Mouse (Mus musculus) right cerebral cortex, adult 2 months (tissue): Measurements from ENCODE around the gene Kif3c.
"Not testable (repeated sequence)": the region's sequence is repeated elsewhere in the genome, so short reads cannot be mapped to it uniquely, and the experiment has no call there.

Source experiments
- DNase-seq, 2 experiments: peaks; one replicate each; pipeline ENCODE4 v3.0.0; 2021 to 2022; ENCODE audit warnings: low spot score in 2 of 2

The Kif3c gene

DNA sequence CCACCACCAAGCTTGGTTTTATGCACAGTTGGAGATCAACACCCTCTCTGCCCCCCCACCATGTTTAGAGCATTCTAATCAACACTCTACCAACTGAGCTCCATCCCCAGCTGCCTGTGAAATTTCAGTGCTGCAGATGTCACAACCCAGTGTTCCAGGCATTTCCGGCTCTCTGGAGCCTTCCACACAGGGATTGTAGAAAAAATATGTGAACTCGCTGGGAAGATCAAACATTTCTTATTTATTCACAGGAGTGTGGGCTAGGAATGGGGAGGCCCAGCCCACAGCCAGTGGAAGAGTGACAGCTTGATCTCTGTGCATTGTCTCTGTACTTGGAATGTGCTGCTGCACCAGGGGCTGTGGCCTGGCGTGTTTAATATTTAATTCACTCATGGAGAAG is 3.8 kb downstream of the Kif3c start:
- peak in 1 of 2 experiments; percentile 43 for DNase-seq

DNA sequence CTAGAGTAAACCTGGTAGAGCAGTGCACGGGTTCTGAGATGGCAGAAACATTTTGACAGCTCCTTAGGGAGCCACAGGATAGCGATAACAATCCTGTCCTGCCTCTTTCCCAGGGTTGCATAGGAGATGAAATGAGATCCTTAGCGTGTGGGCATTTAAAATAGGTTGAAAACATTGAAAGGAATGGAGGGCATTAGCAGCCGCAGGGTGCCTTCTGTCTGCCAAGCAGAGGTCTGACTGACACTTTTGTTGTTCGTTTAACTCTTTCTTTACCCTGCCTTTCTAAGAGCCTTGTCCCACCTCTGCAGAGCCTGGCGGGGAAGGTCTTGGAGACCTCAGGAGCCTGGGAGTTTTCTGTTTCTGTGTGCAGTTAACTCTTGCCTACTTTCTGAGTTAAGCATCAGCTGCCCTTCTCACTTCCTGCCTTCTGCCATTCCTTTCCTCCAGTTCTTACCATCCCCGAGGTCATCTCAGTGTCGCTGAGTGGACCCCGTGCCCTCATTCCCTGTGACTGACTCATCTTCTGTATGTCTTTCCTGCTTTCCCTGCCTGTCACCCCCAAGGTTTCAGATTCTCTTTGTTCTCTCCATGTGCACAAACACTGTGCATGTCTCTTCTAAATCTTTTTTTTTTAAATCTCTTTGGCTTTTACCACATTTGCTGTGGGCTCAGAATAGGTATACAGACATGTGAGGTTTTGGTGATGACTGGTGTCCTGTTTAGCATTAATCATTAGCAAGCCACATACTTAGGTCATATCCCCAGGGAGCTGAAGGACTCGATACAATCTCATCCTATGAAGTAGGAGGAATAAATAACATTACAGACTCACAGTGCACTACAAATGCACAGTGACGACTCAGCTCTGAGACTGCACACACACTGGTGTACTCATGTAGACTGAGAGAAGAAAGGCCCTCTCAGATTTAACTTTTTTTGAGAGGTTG is 6.3 kb downstream of the Kif3c start:
- no peak for DNase-seq

DNA sequence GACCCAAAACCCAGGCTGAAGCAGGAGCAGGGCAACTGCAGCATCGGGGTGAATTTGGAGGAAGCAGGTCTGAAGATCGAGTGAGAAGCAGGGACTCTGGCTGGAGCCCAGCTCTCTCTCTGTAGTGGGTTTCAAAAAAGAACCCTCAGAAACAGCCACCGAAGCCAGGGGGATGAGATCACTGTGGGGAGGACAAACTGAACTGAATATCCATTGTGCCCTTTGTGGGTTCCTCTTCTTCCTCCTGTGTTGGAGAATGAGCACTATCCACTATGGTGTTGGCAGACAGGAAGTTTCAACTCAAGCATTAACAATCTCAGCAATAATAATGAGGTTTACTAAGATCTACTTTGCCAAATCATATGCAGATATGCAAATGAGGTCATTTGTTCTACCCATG is 7.1 kb downstream of the Kif3c start:
- DNase-seq = no peak

DNA sequence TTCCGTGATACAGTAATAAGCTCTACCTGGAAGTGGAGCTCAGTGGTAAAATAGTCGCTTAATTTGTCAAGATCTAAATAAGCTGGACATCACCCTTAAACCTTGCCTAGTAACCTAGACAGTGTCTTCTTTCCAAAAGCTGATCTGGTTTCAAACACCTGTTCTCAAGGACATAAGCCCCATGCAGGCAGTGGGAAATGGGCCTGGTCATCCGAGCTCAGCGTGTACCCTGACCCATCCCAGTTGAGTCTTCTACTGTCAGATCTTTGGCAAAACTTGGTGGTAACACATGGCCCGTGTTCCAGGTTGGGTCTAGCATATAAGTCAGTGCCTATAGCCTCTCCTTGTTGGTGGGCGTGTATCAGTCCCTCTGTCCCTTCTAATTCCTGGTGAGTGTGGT is 8.6 kb downstream of the Kif3c start:
- DNase-seq = no peak

DNA sequence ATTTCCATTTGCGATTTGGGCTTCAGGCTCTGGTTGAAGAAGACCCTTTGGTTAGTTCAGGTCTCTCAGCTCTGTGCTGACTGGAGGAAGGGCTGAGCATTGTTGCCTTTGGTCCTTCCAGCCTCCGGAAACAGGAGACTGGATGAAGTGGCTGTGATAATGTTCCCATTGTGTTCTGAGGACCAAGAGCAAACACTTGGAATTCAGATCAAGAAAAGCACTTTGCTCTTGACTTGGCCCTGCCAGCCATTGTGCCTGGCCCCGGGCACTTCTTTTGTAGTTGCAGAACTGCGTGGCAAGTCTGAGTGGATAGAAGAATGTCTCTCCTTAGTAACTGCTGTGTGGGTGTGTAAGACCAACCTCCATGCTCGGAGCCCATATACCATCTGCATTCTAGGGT is 9.6 kb downstream of the Kif3c start:
- DNase-seq = no peak

DNA sequence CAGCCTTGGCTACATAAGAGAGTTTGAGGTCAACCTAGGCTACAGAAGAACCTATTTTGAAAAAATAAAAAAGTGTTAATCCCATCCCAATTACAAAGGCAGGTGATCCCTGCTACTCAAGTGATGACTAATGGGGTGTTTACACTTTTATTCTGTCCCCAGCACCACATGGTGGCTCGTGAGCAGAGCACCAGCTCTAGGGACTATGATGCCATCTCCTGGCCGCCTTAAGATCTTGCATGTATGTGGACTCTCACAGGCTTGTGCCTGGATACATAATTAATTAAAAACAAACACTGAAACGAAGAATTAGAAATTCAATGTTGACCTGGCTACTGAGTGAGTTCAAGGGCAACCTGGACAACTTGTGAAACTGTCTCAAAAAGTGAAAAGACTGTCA is 12.3 kb downstream of the Kif3c start:
- no peak for DNase-seq

DNA sequence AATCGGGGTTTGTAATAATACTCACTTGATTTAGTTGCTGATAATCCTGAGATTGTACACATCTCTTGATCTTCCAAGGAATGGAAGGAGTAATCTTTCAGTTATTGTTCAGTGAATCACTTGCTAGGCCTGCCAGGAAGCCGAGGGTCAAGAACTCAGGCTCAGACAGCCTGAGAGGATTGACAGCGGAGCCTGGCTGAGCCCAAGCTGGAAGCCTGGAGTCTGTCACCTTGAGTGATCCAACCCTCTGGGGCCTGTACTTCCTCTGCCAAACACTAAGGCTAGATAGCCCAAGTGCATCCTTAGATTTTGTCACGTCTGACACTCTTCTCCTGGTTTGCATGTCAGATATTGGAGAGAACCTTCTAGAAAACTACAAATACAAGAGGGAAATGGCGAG is 12.8 kb downstream of the Kif3c start:
- no peak for DNase-seq

DNA sequence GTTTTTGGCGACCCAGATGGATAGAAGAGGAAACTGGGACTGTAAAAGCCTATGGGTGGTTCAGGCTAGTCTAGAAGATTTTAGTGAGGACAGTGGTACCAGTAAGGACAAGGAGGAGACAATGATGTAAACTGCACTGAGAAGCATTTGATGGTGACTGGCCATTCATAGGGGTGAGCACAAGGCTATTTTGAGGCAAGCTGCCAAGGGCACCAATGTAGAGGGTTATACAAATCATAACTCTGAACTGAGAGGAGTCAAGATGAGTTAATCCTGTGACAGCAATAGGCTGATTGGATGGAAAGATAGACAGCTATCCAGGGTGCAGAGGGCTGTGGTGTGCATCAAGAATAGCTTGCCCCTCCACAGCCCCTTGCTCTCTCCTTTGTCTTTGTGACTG is 19.9 kb downstream of the Kif3c start:
- no peak for DNase-seq

DNA sequence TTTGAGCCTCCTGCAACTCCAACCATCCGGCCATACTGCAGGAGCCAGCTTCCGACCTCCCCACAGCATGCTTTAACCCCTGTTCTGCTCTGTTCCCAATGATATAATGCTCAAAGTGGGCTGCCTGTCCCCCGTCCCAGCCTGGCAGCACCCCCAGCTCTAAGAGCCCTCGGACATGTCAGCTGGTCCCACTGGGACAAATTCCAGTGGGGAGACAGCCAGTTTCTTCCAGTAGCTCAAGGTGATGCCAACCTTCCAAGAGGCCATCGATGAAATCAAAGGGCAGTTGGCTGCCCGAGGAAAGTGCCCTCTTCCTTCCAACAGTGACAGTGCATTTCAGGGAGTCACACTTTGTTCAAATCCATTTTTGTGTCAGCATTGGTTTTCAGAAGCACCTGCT is 20.3 kb downstream of the Kif3c start:
- no peak for DNase-seq

DNA sequence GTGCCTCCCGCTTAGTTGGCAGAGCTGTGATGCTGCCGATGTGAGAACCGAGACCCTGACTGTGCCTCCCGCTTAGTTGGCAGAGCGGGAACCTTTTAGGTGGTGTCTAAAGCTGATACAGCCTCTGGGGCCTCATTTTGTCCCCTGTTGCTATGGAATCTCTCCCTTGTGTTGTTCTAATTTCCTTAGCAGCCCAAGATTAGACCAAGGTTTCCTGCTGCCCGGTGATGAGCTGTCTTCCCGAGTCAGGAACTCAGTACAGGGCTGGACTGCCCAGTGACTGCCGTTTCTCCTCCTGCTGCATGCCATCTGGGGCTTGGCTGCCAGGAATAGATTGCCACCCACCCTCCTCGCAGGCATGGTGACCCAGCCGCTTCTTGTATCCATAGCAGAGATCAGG is 21.0 kb downstream of the Kif3c start:
- DNase-seq = peak in 1 of 2 experiments; percentile 48

DNA sequence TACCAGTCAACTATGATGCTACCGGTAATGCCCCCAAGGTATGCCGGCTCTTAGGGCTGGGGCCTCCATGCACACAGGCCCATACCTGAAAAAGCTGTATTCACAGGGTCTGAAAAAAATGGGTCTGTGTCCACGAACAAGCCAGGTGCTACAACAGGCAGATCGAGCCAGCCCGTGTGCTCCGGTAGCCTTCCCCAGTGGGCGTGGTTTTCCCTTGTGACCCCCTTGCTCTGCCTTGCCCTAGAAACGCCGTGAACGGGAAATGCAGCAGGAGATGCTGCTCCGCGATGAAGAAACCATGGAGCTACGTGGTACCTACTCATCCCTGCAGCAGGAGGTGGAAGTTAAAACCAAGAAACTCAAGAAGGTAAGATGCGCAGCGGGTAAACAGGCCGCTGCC is 23.0 kb downstream of the Kif3c start:
- DNase-seq = no peak

DNA sequence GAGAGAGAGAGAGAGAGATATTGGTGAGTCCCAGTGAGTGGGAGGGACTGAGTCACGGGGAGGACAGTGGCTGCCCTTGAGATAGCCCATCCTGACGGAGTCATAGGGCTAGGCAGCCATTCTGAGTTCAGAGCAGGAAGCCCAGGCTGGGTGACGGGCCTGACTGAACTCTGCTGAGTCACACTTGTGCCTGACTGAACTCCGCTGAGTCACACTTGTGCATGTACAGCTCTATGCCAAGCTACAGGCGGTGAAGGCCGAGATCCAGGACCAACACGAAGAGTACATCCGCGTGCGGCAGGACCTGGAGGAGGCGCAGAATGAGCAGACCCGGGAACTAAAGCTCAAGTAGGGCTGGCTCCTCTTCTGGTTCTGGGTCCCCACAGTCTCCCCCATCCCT is 24.5 kb downstream of the Kif3c start:
- peak; percentile 42 to 52 for DNase-seq

DNA sequence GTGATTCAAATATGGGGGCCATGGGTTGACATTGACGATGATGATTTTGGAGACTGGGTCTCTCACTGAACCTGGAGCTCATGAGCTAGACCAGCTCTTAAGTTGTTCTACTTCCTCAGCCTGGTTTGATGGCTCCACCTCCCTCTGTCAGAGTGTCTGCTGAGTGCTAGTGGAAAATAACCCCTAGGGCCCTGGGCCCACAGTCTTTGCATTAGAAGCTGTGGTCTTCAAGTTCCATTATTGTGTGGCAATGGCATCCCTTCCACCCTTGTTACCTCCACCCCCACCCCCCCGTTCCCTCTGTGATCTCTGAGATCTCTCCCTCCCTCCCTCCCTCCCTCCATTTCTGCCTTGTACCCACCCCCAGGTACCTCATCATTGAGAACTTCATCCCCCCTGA is 25.1 kb downstream of the Kif3c start:
- DNase-seq = no peak

DNA sequence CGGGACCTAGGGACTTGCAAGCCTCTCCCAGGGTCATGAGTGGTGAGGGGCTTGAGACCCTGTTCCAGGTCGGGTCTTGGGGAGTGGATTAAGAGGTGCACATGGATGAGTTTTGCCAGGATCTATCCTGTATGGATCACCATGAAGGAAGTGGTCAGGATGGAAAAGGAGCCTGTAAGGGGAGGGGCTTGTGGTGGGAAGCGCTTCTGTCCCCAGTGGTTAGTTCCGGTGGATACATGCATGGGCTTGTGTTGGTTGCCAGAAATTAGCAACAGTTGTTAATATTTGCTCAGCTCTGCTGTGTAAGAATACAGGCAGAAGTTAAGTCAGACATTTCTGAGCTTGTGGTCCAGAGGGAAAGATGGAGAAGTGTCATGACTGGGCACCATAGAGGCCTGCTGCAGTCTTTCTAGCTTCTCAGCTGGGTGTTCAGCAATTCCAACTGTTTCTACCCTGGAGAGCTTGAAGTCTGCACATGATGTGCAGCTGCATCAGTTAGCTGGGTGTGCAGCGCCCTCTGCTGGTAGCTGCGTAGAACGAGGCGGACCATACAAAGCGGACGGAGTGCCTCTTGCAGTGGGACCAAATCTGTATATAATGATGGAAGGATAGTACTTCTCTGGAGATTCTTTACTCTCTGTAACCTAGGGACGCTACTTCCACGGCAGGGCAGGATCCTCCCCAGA is 25.8 kb downstream of the Kif3c start:
- DNase-seq = peak; percentile 82 to 86

DNA sequence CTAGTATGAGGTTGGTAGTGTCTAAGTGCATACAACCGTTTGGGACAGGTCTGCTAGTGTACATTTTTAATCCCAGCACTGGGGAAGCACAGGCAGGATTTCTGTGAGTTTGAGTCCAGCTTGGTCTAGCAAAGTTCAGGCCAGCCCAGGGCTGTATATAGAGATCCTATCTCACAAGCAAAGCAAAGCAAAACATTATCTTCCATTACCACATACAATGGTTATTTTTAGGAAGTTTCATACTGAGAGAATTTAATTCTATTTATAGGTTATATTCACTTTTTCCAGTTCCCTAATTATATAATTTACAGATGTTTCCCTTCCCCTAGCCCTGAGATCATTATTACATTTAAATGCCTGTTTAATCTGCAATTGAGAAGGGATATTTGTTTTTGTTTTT is 26.3 kb downstream of the Kif3c start:
- DNase-seq = no peak

DNA sequence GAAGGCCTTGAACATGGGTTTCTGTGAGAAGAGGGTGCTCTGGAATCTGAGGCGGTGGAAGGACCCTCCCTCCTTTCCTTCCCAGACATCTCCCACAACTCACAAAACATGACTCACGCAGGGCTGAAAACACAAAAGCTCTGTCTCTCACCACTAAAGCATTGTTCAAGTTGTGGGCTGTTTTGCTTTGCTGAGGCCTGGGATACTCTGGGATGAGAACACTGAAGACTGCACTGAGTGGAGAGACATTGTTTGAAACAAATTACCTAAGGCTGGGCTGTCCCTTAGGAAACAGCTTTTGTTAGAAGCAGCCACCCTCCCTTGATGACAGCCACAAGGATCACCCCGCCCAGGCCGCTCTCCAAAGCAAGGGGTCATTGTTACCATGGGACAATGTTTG is 28.2 kb downstream of the Kif3c start:
- DNase-seq = no peak

DNA sequence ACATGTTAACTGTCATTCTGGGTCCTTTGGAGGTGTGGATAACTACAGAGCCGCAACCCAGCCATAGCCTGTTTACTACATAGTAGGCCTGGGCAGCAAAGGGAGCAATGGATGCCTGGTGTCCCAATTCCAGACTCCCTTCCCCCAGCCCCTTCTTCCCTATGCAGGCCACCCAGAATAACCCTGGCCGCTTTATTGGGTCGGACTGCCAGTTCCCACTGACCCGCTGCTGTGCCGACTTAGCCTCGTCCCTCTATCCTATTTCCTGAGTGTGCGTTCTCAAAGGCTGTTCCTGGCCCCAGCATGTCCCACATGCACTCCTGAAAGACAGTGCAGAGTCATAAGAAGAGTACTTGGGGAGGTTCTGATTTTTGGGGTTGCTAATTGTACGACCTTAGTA is 32.0 kb downstream of the Kif3c start:
- no peak for DNase-seq

DNA sequence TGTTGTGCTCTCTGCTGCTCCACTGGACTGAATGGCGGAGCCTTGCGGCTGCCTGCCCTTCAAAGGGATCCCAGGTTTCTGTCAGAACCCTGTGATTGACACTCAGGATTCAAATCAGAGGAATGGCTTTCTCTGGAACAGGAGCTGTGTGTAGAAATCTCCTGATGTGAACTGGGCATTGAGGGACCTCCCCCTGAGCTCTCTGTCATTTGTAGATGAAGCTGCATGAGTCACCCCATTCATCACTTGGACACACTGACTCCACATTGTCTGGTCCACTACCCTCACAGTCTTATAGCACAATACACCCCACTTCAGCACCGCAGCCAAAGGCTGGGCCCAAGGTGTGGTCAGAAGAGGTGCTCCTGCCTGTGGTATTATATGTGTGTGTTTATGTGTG is 40.7 kb downstream of the Kif3c start:
- DNase-seq = not testable (repeated sequence)

DNA sequence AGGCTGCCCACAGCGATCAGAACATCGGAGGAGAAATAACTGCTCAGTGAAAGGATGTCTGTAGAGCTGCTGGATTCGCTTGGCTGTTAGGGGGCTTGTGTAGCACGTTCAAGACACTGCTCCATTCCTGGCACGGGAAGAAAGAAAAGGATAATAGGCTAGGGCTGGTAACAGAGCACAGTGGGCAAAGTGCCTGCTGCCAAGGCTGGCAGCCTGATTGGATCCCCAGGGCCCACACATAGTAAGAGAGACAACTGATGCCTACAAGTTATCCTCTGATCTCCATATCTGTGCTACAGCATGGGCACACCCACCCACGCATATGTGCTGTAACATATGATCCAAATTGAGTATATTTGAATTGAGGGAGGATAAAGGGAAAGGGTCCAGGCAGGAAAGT is 41.7 kb downstream of the Kif3c start:
- no peak for DNase-seq

DNA sequence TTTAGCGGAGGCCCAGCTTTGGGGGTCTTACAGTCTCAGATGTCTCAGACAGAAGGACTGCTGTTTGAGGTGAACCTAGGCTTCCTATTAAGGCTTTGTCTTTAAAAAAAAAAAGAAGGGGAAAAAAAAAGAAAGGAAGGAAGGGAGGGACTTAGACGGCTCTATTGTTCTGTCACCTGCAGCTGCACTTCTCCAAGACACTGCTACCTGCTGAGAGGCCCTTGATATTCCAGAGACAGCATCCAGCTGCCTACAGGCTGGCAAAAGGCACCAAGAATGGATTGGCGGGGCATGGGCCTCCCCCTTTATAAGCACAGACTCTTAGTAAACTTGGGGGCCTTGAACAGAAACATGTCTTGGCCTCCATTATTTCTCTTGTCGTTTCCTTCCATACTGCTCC is 50.0 kb downstream of the Kif3c start:
- DNase-seq = no peak

DNA sequence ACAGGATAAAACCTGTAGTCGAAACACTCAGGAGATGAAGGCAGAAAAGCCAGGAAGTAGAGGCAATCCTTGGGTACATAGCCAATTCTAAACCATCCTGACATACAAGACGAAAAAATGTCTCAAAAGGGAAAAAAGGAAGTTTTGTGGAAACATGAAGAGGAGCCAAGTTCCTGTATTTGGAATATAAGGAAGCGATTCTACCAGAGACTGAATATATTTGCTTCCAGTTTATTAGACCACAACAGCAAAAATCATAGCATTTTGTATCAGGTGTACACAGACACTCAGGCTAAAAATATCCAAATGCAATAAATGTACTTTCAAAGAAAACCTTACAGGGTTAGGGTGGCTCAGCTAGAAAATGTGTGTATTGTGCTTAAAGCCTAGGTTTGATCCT is 53.8 kb downstream of the Kif3c start:
- no peak for DNase-seq

DNA sequence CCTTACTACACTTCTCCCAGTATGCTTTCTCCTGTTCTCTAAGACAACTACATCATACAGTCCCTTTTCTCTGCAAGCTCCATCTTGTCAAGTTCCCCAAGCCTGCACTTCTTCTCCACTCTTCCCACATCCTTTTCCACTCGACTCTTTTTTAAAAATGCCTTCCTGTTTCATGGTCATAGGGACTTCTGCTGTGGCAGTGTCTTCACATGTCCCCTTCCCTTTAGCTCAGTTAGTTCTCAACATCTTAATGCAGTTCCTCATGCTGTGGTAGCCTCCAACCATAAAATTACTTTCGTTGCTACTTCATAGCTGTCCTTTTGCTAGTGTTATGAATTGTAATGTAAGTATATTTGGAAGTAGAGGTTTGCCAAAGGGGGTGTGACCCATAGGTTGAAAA is 55.6 kb downstream of the Kif3c start:
- no peak for DNase-seq

DNA sequence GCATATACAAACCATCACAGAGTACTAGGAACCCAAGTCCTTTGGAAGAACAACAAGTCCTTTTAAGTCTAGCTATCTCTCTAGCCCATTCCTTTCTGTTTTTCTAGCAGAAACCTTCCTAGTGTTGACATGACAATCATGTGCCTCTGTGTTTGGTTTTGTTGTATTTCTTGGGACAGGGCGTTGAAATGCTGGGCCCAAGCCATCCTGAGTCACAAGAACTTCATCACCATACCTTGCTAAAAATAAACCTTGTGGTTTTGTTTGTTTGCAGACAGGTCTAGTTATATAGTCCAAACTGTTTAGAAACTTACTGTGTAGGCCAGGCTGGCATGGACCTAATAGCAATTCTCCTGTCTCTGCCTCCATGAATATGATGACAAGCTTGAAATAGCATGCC is 57.9 kb downstream of the Kif3c start:
- DNase-seq = no peak
